Mouse (Mus musculus) liver, adult 2 months (tissue): ENCODE results near the gene Nfe2.

ENCODE experiments used
- CTCF ChIP-seq: fragments of 200-500 bp; IDR thresholded peaks from 2 replicates; pipeline ENCODE4 v1.5.1; 2011; ENCODE audit warnings: low read depth, low read length, control low read depth
- POLR2A ChIP-seq: fragments of 200-500 bp; IDR thresholded peaks from 2 replicates; pipeline ENCODE4 v1.6.1; 2011; ENCODE audit warnings: low read length, control low read depth; ENCODE audit not compliant: insufficient read depth; ENCODE audit errors: extremely low read depth

GRCm38 (mm10) chr15:103228904-103229303 is 29.3 kb downstream of the Nfe2 start:
- TF ChIP-seq CTCF (no peak), POLR2A (no peak)
